Mouse (Mus musculus): ENCODE data around the gene Lce1b.

GRCm38 (mm10) chr3:92691688-92692087, 35.0 kb upstream of the Lce1b start:
- no peak for TF ChIP-seq NRF1 (IDR thresholded peaks at IDR 0.05; ENCODE audit: insufficient read depth, low read depth, low read length, poor library complexity, severe bottlenecking)
- no peak for TF ChIP-seq CHD1 (IDR thresholded peaks at IDR 0.05; ENCODE audit: low read depth, low read length)
- no peak for TF ChIP-seq POLR2A (IDR thresholded peaks at IDR 0.05; ENCODE audit: control insufficient read depth in 1 of 2, insufficient read depth in 1 of 2, low read depth in 1 of 2, low read length in 2 of 2, poor library complexity in 1 of 2)
- TF ChIP-seq POLR2AphosphoS2 (IDR thresholded peaks at IDR 0.05; ENCODE audit: low read length), result no peak
- no peak for TF ChIP-seq EP300 (IDR thresholded peaks at IDR 0.05; ENCODE audit: low read depth in 1 of 2, low read length in 2 of 2)
- TF ChIP-seq HCFC1 (IDR thresholded peaks at IDR 0.05; ENCODE audit: low read depth, low read length), result no peak
- no peak for TF ChIP-seq CTCF (IDR thresholded peaks at IDR 0.05 in 2 of 3, conservative IDR thresholded peaks at IDR 0.05 in 1 of 3; ENCODE audit: control insufficient read depth in 1 of 3, insufficient read depth in 1 of 3, low read depth in 2 of 3, low read length in 3 of 3, poor library complexity in 1 of 3, severe bottlenecking in 1 of 3)
- TF ChIP-seq SMC3 (IDR thresholded peaks at IDR 0.05; ENCODE audit: low read depth, low read length), result no peak
- TF ChIP-seq NELFE (IDR thresholded peaks at IDR 0.05; ENCODE audit: low read depth, low read length), result no peak
- TF ChIP-seq JUND (IDR thresholded peaks at IDR 0.05; ENCODE audit: low read depth, low read length), result no peak
- no peak for TF ChIP-seq MXI1 (IDR thresholded peaks at IDR 0.05; ENCODE audit: low read depth, low read length)
- TF ChIP-seq GATA1 (IDR thresholded peaks at IDR 0.05; ENCODE audit: low read depth, low read length), result no peak
- TF ChIP-seq USF1 (IDR thresholded peaks at IDR 0.05; ENCODE audit: low read depth, low read length), result no peak
- TF ChIP-seq RCOR1 (IDR thresholded peaks at IDR 0.05; ENCODE audit: low read depth, low read length), result no peak
